Mouse (Mus musculus): ENCODE results near the gene Asic5.

DNA sequence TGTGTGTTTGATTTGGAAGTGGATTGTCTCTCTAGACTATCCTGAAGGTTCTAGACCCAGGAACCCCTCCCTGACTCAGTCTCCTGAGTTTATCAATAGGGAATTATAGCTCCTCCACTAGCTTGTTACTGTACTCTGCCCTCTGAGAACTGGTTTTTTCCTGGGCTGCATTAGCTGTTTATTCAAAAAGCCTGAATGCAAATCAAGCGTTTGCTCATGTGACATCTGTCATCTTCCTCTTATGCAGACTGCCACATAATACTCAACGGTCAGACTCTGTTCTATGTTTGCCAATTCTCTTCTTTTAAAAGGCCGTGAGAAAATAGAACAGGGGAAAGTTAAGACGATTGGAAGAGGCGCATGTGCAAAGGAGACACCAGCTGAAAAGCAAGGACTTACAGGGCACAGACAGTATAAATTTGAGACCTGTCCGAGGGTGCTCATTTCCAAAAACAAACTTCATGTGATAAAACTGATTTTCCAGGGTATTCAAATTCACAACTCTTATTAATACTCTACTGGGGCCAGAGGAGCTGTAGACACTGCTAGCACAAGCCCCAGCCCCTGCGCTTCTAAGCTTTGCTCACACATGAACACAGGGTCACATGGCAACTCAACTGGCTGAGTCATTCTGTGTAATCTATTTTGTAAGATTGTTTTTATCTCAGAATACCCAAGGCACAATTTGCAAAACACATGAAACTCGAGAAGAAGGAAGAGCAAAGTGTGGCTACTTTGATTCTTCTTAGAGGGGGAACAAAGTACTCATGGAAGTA, 1.2 kb downstream of the Asic5 start:
- TF ChIP-seq CTCF (IDR thresholded peaks at IDR 0.05; ENCODE audit: low read depth), result no peak
- TF ChIP-seq EP300 (IDR thresholded peaks at IDR 0.05; ENCODE audit: low read depth), result no peak
